Mouse (Mus musculus) naive thymus-derived CD4-positive, alpha-beta T cell, adult 2 months (primary cell): ENCODE results near the gene Lsm3.

Experiments
- DNase-seq: peaks from one replicate; pipeline ENCODE4 v3.0.0-alpha.2; 2011; ENCODE audit warnings: low read depth

Lsm3 gene

GRCm38 (mm10) chr6:91552693-91553092 is 37.0 kb downstream of the Lsm3 start:
- DNase-seq: no peak

DNA sequence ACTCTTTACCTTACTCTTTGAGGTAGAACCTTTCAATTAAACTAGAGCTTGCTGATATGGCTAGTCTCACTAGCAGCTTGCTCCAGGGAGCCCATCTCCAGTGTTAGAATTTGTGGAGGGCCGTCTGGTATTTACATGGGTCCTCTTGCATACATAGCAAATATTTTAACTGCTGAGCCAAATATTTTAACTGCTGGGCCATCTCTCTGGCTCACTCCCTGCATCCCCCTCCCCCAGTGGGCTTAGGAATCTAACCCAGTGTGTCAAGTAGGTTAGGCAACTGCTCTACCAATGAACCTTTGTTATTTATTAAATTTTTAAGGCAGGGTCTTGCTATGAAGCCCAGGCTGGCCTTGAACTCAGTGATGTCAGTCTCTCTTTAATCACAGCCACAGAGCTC is 42.8 kb downstream of the Lsm3 start:
- no peak for DNase-seq

DNA sequence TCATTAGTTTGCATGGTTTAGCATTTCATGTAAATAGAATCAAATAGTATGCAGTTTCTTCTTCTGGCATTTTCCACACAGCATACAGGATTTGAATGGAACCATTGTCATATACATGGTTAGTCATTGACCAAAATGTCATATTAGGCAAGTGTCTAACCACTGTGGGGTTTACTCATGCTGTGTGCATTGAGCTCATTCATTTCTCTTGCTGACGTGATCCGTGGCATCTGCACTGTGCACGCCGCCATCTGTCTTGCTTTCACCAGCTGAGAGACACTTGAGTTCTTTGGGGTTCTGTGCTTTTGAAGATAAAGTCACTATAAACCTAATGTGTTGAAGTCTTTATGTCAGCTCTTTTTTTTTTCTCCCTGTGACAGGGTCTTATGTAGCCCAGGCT is 43.6 kb downstream of the Lsm3 start:
- no peak for DNase-seq

- no peak for DNase-seq
These were observed 44.5 kb downstream of the Lsm3 start for GRCm38 (mm10) chr6:91560186-91560585.

DNA sequence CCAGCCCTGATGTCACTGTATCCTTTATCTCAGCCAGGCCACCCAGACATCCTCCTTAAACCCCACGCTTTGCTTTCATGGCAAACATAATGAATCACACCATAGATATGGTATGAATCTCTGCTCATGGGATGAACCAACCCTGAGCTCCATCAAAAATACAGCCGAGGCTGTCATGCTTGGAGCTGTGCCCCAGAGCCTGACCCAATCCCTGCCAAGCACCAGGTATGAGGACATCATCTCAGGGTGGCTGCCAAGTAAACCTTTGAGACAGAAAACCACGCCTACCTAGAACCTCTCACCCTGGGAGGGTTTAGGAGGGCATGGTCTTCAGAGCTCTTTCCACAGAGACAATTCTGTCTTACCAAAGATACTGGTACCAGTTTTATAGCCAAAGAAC is 47.3 kb downstream of the Lsm3 start:
- no peak for DNase-seq

DNA sequence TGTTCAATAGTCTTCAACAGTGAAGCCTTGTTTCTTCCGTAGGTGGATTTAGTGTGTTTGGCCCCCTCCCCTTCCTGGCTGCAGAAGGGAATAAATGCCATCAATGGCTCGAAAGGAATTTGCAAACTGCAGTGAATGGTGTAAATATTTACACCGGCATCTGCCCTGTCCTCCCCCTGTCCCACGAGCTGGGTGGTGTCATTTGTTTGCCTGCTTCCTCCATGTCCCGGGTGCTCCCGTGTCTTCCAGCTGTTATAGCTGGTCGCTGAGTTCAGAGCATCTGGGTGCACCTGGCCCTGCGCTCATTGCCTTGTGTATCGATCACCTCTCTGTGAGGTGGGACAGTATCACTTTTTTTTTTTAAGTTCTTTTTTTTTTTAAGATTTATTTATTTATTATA is 50.7 kb downstream of the Lsm3 start:
- DNase-seq: no peak
